Mouse (Mus musculus) layer of hippocampus, postnatal 14 days (tissue): Measurements from ENCODE around the gene Vmn1r117. TPM values are rescaled to one million over a fixed set of nuclear protein-coding genes. Genes with fewer than 3 reads are reported as not detected.
"Not testable (repeated sequence)": the region's sequence is repeated elsewhere in the genome, so short reads cannot be mapped to it uniquely, and the experiment has no call there.

Experiments
- DNase-seq, 2 experiments: peaks; one replicate each; pipeline ENCODE4 v3.0.0; 2021 to 2022; ENCODE audit warnings: low spot score in 2 of 2, mixed read lengths in 1 of 2
- long read RNA-seq, 2 experiments: library from polyadenylated mRNA; stranded (forward); transcript quantifications; one replicate each; pipeline ENCODE4 v2.0.0; 2021
- total RNA-seq, 2 experiments: library from RNA; stranded (reverse); gene quantifications; 2 replicates each; pipeline ENCODE4 v1.2.3; 2021

The Vmn1r117 gene
- not detected for total RNA-seq
- long read RNA-seq, experiment 1, result 0 reads
- long read RNA-seq, experiment 2, result 0 reads

DNA sequence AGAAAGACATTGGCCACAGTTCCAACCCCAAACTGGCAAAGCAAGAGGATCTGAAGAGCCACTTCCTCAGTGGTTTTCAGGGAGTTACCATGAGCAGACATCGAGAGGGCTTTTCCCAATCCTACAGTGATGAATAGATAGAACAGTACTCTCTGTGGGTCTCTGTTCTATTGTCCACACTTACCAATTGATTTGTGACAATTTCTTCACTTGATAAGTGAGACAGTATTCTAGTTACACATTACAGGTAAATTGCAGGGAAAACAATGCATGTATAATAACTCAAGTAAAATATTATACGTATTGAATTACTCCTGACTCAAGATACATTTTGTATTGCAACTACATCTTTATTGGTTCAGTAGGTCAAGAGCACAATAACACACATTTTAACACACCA, at the start of gene Vmn1r117:
Gene Vmn1r117 (minus strand): TSS at position 101 of the 400 bp plus-strand sequence.
- DNase-seq, result not testable (repeated sequence)

DNA sequence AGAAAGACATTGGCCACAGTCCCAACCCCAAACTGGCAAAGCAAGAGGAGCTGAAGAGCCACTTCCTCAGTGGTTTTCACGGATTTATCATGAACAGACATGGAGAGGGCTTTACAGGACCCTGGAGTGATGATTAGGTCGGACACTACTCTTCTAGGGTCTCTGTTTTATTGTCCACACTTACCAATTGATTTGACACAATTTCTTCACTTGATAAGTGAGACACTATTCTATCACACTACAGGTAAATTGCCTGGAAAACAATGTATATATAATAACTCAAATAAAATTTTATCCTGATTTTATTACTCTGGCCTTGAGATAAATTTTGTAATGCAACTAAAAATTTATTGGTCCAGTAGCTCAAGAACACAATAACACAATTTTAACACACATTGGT, 28.3 kb upstream of the Vmn1r117 start, which contains the start of gene Vmn1r118:
Gene Vmn1r118 (minus strand): TSS at position 101 of the 400 bp plus-strand sequence.
- not testable (repeated sequence) for DNase-seq

DNA sequence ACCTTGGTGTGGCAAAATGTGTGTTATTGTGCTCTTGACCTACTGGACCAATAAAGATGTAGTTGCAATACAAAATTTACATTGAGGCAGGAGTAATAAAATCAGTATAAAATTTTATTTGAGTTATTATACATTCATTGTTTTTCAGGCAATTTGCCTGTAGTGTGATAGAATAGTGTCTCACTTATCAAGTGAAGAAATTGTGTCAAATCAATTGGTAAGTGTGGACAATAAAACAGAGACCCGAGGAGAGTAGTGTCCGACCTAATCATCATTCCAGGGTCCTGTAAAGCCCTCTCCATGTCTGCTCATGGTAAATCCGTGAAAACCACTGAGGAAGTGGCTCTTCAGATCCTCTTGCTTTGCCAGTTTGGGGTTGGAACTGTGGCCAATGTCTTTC, 12.0 kb downstream of the Vmn1r117 start, which contains the start of gene Vmn1r116:
Gene Vmn1r116 (plus strand): TSS at position 301 of the 400 bp plus-strand sequence.
- not testable (repeated sequence) for DNase-seq

DNA sequence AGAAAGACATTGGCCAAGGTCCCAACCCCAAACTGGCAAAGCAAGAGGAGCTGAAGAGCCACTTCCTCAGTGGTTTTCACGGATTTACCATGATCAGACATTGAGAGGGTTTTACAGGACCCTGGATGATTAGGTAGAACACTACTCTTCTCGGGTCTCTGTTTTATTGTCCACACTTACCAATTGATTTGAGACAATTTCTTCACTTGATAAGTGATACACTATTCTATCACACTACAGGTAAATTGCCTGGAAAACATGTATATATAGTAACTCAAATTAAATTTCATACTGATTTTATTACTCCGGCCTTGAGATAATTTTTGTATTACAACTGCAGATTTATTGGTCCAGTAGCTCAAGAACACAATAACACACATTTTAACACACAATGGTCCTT, 39.0 kb downstream of the Vmn1r117 start, which contains the start of gene Vmn1r115:
Gene Vmn1r115 (minus strand): TSS at position 101 of the 400 bp plus-strand sequence.
- not testable (repeated sequence) for DNase-seq

Other genes with a start within 250 kb of the Vmn1r117 start
- not detected for gene Vmn1r107, start 215.2 kb downstream of the Vmn1r117 start, total RNA-seq
- not detected for gene Vmn1r111, start 180.9 kb downstream of the Vmn1r117 start, total RNA-seq
- not detected for gene Gm10668, start 153.5 kb downstream of the Vmn1r117 start, total RNA-seq
- gene Vmn1r112, start 112.9 kb downstream of the Vmn1r117 start, total RNA-seq, result not detected
- not detected for gene Vmn1r113, start 96.8 kb downstream of the Vmn1r117 start, total RNA-seq
- gene Vmn1r114, start 71.9 kb downstream of the Vmn1r117 start, total RNA-seq, result not detected
- gene Vmn1r115, start 39.1 kb downstream of the Vmn1r117 start, total RNA-seq, result not detected
- not detected for gene Vmn1r116, start 11.9 kb downstream of the Vmn1r117 start, total RNA-seq
- gene Vmn1r118, start 28.2 kb upstream of the Vmn1r117 start, total RNA-seq, result not detected
- not detected for gene Vmn1r119, start 128.3 kb upstream of the Vmn1r117 start, total RNA-seq
- gene Vmn1r120, start 169.7 kb upstream of the Vmn1r117 start, total RNA-seq, result not detected
- not detected for gene Vmn1r121, start 214.4 kb upstream of the Vmn1r117 start, total RNA-seq